Mouse (Mus musculus): ENCODE data around the gene Ak5. TPM values are rescaled to one million over a fixed set of nuclear protein-coding genes. Genes with fewer than 3 reads are reported as not detected.
A peak's percentile ranks its signal among the peaks of the same experiment; 100 is the strongest.

The Ak5 gene
- polyA plus RNA-seq, 1 experiment from 2014 or later = 0.79 TPM

DNA sequence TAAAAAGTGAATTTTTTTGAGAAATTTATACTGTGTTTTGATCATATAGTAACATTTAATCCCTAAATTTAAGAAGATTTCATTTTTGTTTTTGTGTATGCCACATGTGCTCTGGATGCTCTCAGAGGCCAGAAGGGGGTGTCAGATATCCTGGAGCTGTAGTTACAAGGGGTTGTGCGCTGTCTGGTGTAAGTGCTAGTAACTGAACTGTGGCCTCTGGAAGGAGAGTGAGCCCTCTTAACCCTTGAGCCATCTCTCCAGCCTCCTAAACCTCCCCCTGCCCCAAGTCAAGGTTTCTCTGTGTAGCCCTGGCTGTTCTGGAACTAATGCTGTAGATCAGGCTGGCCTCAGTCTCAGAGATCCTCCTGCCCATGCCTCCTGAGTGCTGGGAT lies 192.9 kb downstream of the Ak5 start:
- no peak overlapping the region for H3K4me3 ChIP-seq
- no peak overlapping the region for H3K27ac ChIP-seq (replicated peaks)
- H3K4me1 ChIP-seq = peaks cover 24% of the 10 kb centered on the region
- WGBS = 94% methylated on average over 1 of the region's 1 CpGs
- DNase-seq (ENCODE audit: low spot score) = no peak
- H3K27me3 ChIP-seq (ENCODE audit: low read depth, poor library complexity, severe bottlenecking) = no peaks in the 10 kb centered on the region
- no peaks in the 10 kb centered on the region for H3K36me3 ChIP-seq
- no peaks in the 10 kb centered on the region for H3K9me3 ChIP-seq (replicated peaks)

DNA sequence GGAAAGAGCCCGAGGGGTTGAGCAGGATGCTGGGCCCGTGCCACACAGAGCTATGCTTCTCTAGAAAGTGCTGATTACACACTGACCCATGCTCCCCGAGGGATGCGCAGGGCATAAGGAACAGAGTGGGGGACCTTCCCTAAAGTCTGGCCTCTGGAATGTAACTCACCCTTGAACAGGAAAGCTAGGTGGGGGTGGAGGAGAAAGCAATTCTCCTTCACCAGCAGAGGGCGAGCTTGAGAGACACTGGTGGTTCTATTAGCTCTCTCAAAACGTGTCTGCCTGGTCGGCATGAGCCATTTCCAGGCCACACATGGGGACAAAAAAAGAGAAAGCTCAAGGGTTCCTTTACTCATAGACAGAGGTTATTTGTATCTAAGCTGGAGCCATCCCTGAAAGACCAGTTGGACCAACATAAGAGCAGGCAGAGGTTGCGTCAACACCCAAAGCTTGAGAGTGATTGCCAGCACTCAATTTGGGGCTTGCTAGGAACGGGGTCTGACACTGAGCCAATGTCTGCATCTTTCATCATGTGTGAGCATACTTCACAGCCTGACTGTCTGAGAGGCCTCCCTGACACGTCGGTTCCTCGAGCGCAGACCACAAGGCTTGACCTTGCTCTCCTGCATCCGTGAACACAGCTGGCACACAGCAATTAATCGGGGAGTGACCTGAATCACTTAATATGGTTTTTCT lies 193.4 kb downstream of the Ak5 start:
- no peaks in the 10 kb centered on the region for H3K36me3 ChIP-seq
- H3K27ac ChIP-seq (replicated peaks) = no peak overlapping the region
- peaks cover 24% of the 10 kb centered on the region for H3K4me1 ChIP-seq
- 63% methylated on average over 15 of the region's 15 CpGs for WGBS
- DNase-seq (ENCODE audit: low spot score) = peak; percentile 57
- H3K27me3 ChIP-seq (ENCODE audit: low read depth, poor library complexity, severe bottlenecking) = no peaks in the 10 kb centered on the region
- no peaks in the 10 kb centered on the region for H3K9me3 ChIP-seq (replicated peaks)
- H3K4me3 ChIP-seq = no peak overlapping the region

DNA sequence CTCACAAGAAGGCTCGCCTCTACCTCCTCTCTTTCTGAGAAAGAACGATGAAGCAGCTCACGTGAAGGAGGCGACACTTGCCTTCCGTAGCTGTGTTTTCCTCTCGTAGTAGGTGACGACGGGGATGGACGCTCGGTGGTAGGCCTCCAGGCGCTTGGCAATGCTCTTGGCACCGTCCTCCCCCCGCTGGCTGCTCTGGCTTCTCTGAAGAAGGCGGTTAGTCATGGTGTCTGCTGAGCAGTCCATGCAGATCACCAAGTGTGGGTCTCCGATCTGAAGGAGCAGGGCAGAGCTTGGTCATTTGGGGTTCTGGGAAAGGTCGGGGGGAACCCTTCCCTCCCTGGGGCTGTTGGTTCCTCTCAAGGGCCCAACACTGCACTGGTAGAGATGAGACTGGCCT lies 195.5 kb downstream of the Ak5 start:
- DNase-seq (ENCODE audit: low spot score) = no peak
- WGBS = 89% methylated on average over 16 of the region's 16 CpGs
- no peaks in the 10 kb centered on the region for H3K9me3 ChIP-seq (replicated peaks)
- H3K4me1 ChIP-seq = peaks cover 9% of the 10 kb centered on the region
- no peak overlapping the region for H3K4me3 ChIP-seq
- no peaks in the 10 kb centered on the region for H3K36me3 ChIP-seq
- H3K27me3 ChIP-seq (ENCODE audit: low read depth, poor library complexity, severe bottlenecking) = no peaks in the 10 kb centered on the region
- no peak overlapping the region for H3K27ac ChIP-seq (replicated peaks)

DNA sequence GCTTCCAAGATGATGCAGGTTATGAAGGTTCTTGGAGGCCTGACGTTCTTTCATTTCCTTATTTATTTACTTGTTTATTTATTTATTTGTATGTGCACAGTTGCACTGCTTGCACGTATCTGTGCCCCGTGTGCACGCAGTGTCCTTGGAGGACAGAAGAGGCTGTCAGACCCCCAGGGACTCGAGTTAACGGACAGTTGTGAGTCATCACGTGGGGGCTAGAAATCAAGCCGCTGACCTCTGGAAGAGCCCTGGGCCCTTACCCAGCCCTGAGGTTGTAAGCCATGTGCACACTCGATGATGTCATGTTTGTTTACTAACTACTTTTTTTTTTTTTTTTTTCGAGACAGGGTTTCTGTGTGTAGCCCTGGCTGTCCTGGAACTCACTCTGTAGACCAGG lies 197.8 kb downstream of the Ak5 start:
- H3K36me3 ChIP-seq = no peaks in the 10 kb centered on the region
- H3K9me3 ChIP-seq (replicated peaks) = no peaks in the 10 kb centered on the region
- H3K27me3 ChIP-seq (ENCODE audit: low read depth, poor library complexity, severe bottlenecking) = no peaks in the 10 kb centered on the region
- no peak for DNase-seq (ENCODE audit: low spot score)
- H3K27ac ChIP-seq (replicated peaks) = no peak overlapping the region
- 92% methylated on average over 10 of the region's 10 CpGs for WGBS
- H3K4me3 ChIP-seq = no peak overlapping the region
- no peaks in the 10 kb centered on the region for H3K4me1 ChIP-seq

DNA sequence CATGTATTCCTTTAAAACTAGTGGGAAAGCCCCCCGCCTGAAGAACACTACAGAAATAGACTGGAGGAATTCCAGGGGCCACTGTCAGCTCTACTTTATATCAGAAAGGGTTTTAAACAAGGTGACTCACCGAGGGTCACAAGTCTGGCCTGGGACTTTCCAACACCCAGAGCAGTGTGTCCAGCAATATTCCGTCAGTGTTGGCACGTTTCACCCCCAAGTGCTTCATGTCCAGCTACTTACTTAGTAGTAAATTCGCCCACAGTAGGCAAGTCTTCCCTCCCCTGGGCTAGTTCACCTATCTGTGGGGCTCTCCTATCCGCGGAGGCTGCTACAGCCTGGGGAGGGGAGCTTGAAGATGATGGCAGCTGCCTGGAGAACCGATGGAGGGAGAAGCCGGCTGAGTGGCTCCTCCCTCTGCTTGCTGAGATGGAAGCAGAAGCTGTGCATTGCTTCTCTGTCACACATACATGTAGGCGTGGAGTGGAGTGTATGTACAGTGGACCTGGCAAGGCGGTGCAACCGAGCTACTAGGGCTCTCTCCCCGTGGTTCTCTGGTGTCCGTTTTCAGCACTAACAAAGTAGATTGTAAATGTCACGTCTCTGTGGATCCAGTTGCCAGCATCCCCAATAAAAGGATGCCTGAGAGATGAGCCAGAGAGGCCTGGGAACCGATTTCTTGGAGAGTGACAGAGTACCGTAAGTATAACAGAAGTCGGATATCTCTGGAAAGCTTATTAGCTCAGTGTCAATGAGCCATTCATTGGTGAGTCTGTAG lies 198.5 kb downstream of the Ak5 start:
- 79% methylated on average over 18 of the region's 18 CpGs for WGBS
- H3K4me1 ChIP-seq = no peaks in the 10 kb centered on the region
- H3K27me3 ChIP-seq (ENCODE audit: low read depth, poor library complexity, severe bottlenecking) = no peaks in the 10 kb centered on the region
- no peaks in the 10 kb centered on the region for H3K36me3 ChIP-seq
- no peak for DNase-seq (ENCODE audit: low spot score)
- H3K9me3 ChIP-seq (replicated peaks) = no peaks in the 10 kb centered on the region
- no peak overlapping the region for H3K4me3 ChIP-seq
- H3K27ac ChIP-seq (replicated peaks) = no peak overlapping the region

DNA sequence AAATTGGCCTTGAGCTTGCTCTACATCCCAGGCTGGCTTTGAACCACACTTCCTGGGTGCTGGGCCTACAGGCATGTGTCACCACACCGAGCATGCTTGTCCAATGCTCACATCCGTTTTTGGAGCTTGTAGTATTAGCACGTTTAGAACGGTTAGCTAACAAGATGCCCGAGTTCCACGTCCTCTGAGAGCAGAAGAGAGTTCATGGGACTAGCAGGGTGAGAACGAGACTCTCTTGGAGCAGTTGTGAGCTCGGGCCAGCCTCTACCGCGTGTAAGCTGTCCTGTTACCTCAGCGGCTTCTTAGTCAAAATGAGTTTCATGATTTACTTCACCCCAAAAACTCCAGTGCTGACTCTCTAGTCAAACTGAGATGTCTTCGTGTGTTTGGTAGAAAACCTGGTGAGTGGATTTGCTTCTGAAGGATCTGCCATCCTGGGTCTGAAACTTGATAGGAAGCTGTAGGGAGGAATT lies 199.6 kb downstream of the Ak5 start:
- Histone ChIP-seq H3K9me3 (replicated peaks) (no peaks in the 10 kb centered on the region), H3K4me1 (no peaks in the 10 kb centered on the region), H3K27ac (replicated peaks) (no peak overlapping the region), H3K27me3 (ENCODE audit: low read depth, poor library complexity, severe bottlenecking) (no peaks in the 10 kb centered on the region), H3K36me3 (no peaks in the 10 kb centered on the region), H3K4me3 (no peak overlapping the region)
- no peak for DNase-seq (ENCODE audit: low spot score)
- 89% methylated on average over 12 of the region's 12 CpGs for WGBS

DNA sequence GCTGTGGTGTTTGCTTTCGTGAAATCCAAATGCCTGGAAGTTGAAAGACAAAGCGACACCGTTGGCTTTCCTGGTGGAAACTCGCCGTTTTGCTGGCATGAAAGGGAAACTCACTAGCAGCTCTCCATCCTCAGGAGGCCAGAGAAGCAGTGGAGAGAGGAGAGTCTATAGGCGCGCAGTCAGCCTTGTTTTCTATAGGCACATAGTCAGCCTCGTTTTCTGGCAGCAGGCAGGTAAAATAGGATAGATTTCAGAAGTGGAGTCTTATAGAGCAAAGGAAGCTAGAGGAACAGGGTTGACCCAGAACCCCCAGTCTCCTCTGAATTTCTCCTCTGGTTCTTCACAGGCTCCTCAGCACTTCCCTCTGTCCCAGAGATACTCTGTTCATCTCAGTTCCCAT lies 200.1 kb downstream of the Ak5 start:
- Histone ChIP-seq H3K27me3 (ENCODE audit: low read depth, poor library complexity, severe bottlenecking) (no peaks in the 10 kb centered on the region), H3K27ac (replicated peaks) (no peak overlapping the region), H3K4me1 (no peaks in the 10 kb centered on the region), H3K36me3 (peaks cover 1% of the 10 kb centered on the region), H3K9me3 (replicated peaks) (no peaks in the 10 kb centered on the region), H3K4me3 (no peak overlapping the region)
- no peak for DNase-seq (ENCODE audit: low spot score)
- 88% methylated on average over 8 of the region's 8 CpGs for WGBS

DNA sequence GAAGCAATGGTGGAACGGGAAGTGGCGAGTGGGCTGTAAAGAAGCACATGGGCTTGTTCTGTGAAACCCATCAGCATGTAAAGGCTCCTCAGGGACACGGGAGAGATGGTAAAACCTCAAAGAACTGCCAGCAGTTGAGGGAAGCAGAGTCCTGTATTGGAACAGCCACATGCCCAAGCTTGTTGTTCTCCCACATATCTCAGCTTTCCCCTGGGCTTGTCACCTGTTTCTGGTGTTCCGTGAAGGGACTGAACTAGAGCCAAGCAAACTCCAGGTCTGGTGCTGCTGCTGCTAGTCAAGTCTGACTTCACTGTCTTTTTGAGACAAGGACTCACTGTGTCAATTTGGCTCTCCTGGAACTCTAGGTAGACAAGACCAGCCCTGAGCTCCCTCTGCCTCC lies 200.8 kb downstream of the Ak5 start:
- no peak overlapping the region for H3K4me3 ChIP-seq
- H3K9me3 ChIP-seq (replicated peaks) = no peaks in the 10 kb centered on the region
- H3K36me3 ChIP-seq = peaks cover 8% of the 10 kb centered on the region
- 85% methylated on average over 4 of the region's 4 CpGs for WGBS
- H3K4me1 ChIP-seq = no peaks in the 10 kb centered on the region
- no peak for DNase-seq (ENCODE audit: low spot score)
- H3K27ac ChIP-seq (replicated peaks) = no peak overlapping the region
- no peaks in the 10 kb centered on the region for H3K27me3 ChIP-seq (ENCODE audit: low read depth, poor library complexity, severe bottlenecking)

DNA sequence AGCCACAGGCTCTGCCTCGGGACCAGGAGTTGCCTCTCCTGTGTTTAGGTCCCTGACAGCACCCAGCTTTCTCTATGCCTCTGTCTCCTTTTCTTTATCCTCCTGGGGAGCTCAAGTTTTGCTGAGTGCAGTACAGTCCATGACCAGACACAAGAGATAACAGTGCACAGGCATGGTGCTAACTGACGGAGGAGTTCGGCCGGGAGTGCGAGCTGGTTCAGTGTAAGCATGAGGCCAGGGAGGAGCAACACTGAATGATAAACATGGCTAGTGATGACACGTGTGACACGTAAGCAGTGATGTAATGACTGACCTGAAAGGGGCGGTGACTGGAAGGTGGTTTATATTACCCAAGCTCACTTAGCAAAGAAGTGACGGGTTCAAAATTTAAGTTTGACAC lies 201.3 kb downstream of the Ak5 start:
- H3K9me3 ChIP-seq (replicated peaks) = no peaks in the 10 kb centered on the region
- WGBS = 95% methylated on average over 9 of the region's 9 CpGs
- no peak for DNase-seq (ENCODE audit: low spot score)

DNA sequence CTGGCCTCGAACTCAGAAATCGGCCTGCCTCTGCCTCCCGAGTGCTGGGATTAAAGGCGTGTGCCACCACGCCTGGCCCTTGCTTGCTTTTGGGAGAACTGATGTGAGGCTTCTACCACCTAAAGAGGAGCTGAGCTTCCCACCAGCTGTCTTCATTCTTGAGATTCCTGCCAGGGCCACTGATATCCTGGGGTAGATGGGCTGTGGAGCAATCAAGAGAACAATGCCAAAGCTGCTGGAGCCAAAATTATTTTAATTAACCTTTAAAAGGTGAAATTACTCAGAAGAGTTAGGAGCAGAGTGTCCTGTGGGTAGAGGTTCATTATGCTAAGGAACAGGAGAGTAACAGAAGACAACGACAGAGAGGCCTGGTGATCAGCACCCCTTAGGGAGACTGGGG lies 202.8 kb downstream of the Ak5 start:
- peaks cover 27% of the 10 kb centered on the region for H3K36me3 ChIP-seq
- WGBS = 92% methylated on average over 6 of the region's 6 CpGs
- H3K9me3 ChIP-seq (replicated peaks) = no peaks in the 10 kb centered on the region
- DNase-seq (ENCODE audit: low spot score) = no peak
- H3K4me1 ChIP-seq = no peaks in the 10 kb centered on the region
- H3K27ac ChIP-seq (replicated peaks) = no peak overlapping the region
- no peaks in the 10 kb centered on the region for H3K27me3 ChIP-seq (ENCODE audit: low read depth, poor library complexity, severe bottlenecking)
- no peak overlapping the region for H3K4me3 ChIP-seq

More for the DNA sequence above, 201.3 kb downstream of the Ak5 start:
- Histone ChIP-seq H3K27me3 (ENCODE audit: low read depth, poor library complexity, severe bottlenecking) (no peaks in the 10 kb centered on the region), H3K4me1 (no peaks in the 10 kb centered on the region), H3K36me3 (peaks cover 13% of the 10 kb centered on the region), H3K4me3 (no peak overlapping the region), H3K27ac (replicated peaks) (no peak overlapping the region)

DNA sequence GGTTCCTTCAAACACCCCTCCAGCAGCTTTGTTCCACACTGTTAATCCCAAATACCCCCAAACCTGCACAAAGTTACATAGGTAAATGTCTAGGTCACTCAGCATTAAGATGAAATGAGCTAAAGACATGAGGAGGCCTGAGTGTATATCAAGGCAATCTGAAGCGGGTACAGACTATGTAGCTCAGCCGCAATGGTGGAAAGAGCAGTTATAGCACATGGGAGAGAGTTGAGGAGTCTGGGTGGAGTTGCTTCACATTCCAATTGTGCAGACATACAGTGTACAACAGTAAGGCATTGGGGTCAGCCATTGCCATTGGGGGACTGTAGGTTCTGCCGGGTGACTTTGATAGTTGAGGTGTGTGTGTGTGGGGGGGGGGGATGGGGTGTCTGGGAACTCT lies 203.7 kb downstream of the Ak5 start:
- Histone ChIP-seq H3K9me3 (replicated peaks) (no peaks in the 10 kb centered on the region), H3K4me3 (no peak overlapping the region), H3K27ac (replicated peaks) (no peak overlapping the region), H3K36me3 (peaks cover 32% of the 10 kb centered on the region), H3K27me3 (ENCODE audit: low read depth, poor library complexity, severe bottlenecking) (no peaks in the 10 kb centered on the region), H3K4me1 (no peaks in the 10 kb centered on the region)
- DNase-seq (ENCODE audit: low spot score) = no peak
- 85% methylated on average over 3 of the region's 3 CpGs for WGBS

DNA sequence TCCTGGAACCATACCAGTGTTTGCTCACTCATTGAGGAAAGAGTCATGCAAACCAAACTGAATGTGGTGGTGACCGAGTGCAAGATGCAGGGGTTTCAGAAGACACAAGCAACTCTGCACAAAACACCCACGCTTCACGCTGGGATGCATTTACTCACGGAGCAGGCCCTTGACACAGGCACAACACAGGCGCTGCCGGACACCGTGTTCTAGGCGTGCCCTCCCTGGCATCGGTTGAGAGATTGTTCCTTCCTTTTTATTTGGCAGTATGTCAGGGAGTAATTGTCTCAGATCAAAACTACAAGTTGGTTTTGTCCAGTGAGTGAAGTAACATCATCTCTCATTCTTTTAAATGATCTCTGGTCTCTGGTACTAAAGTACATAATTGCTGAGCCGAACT lies 205.3 kb downstream of the Ak5 start:
- DNase-seq (ENCODE audit: low spot score) = no peak
- H3K4me3 ChIP-seq = no peak overlapping the region
- H3K27me3 ChIP-seq (ENCODE audit: low read depth, poor library complexity, severe bottlenecking) = no peaks in the 10 kb centered on the region
- peaks cover 44% of the 10 kb centered on the region for H3K36me3 ChIP-seq
- H3K9me3 ChIP-seq (replicated peaks) = no peaks in the 10 kb centered on the region
- H3K27ac ChIP-seq (replicated peaks) = no peak overlapping the region
- WGBS = 96% methylated on average over 10 of the region's 10 CpGs
- no peaks in the 10 kb centered on the region for H3K4me1 ChIP-seq

DNA sequence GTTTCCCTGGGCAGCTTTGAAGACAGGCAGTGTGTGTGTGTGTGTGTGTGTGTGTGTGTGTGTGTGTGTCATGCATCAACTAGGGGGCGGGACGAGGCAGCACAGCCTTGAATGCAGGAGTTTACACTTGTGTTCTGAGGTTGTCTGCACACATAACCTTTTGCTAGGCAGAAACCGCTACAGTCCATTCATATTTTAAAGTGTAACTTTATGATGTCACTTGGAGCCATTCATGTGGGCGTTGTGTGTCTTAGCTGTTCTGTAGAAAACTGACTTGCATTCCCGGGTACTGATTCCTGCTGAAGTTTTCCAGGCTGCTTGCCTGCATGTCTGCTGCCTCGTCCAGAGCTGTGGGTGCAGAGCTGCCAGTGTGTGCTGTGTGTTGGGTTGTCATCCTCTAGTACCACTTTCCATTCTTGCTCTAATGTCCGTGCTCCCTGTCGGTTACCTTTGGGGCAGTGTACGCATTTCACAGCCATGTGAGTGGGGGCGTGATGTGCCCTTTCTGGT lies 206.1 kb downstream of the Ak5 start:
- no peaks in the 10 kb centered on the region for H3K27me3 ChIP-seq (ENCODE audit: low read depth, poor library complexity, severe bottlenecking)
- no peak overlapping the region for H3K4me3 ChIP-seq
- DNase-seq (ENCODE audit: low spot score) = no peak
- peaks cover 53% of the 10 kb centered on the region for H3K36me3 ChIP-seq
- H3K4me1 ChIP-seq = no peaks in the 10 kb centered on the region
- 95% methylated on average over 10 of the region's 10 CpGs for WGBS
- no peaks in the 10 kb centered on the region for H3K9me3 ChIP-seq (replicated peaks)
- no peak overlapping the region for H3K27ac ChIP-seq (replicated peaks)

Measured in midbrain, embryonic 10.5 days (tissue).